Mouse (Mus musculus) midbrain, embryonic 11.5 days (tissue): ENCODE data around the gene Rad51ap2. TPM values are rescaled to one million over a fixed set of nuclear protein-coding genes. Genes with fewer than 3 reads are reported as not detected.
A peak's percentile ranks its signal among the peaks of the same experiment; 100 is the strongest.

Source experiments
- ATAC-seq: fragments of 200-750 bp; cut with Nextera tagmentation; 2 replicates; pipeline ENCODE4 v1.8.0; 2017; ENCODE audit warnings: moderate TSS enrichment, moderate library complexity; ENCODE audit not compliant: low FRiP score
- DNase-seq: peaks from one replicate; pipeline ENCODE4 v3.0.0; 2015; ENCODE audit warnings: low spot score; ENCODE audit errors: missing footprints
- H3K27ac ChIP-seq: fragments of 300-500 bp; sonication (generic); 2 replicates; pipeline ENCODE4 v1.5.1; 2014; ENCODE audit warnings: low read depth, low read length
- H3K27me3 ChIP-seq: fragments of 300-500 bp; sonication (generic); 2 replicates; pipeline ENCODE4 v1.6.1; 2014; ENCODE audit warnings: mild to moderate bottlenecking, low read length, moderate library complexity, mixed read lengths; ENCODE audit not compliant: control insufficient read depth, insufficient read depth
- H3K36me3 ChIP-seq: fragments of 300-500 bp; sonication (generic); 2 replicates; pipeline ENCODE4 v1.6.1; 2014; ENCODE audit warnings: mild to moderate bottlenecking, low read length, moderate library complexity, mixed read lengths; ENCODE audit not compliant: control insufficient read depth, insufficient read depth
- H3K4me1 ChIP-seq: fragments of 300-500 bp; sonication (generic); 2 replicates; pipeline ENCODE4 v1.6.1; 2014; ENCODE audit warnings: low read length; ENCODE audit not compliant: control insufficient read depth, insufficient read depth
- H3K4me2 ChIP-seq: fragments of 300-500 bp; sonication (generic); 2 replicates; pipeline ENCODE4 v1.6.1; 2014; ENCODE audit warnings: mild to moderate bottlenecking, moderate library complexity
- H3K4me3 ChIP-seq: fragments of 300-500 bp; sonication (generic); 2 replicates; pipeline ENCODE4 v1.5.1; 2014; ENCODE audit warnings: low read depth, low read length
- H3K9ac ChIP-seq: fragments of 300-500 bp; sonication (generic); 2 replicates; pipeline ENCODE4 v1.6.1; 2014; ENCODE audit warnings: low read length
- H3K9me3 ChIP-seq: fragments of 300-500 bp; sonication (generic); 2 replicates; pipeline ENCODE4 v1.6.1; 2016; ENCODE audit warnings: low read length; ENCODE audit not compliant: control insufficient read depth
- WGBS: fragments of 180-500 bp; shearing (Covaris S2); extraction: QIAGEN DNeasy Blood & Tissue Kit; methylation state at CpG from one replicate; pipeline ENCODE4 v1.1.7; 2014; 5-methylcytosine and 5-hydroxymethylcytosine counted together
- polyA plus RNA-seq: library from polyadenylated mRNA; unstranded; fragments of >200 nt; fragmentation: Nextera tagmentation; extraction: Ambion mirVana; gene quantifications from 2 replicates; pipeline ENCODE4 v1.2.1, GENCODE M21; 2014

The Rad51ap2 gene
- polyA plus RNA-seq, 1 experiment from 2014 or later = 0.42 TPM

- ATAC-seq (peak; percentile 96), DNase-seq (peak; percentile 97)
- no peaks in the 10 kb centered on the region for H3K36me3 ChIP-seq
- peak within 1 kb of the TSS; percentile 38 for H3K4me3 ChIP-seq
- H3K4me1 ChIP-seq = peaks cover 2% of the 10 kb centered on the region
- peak within 1 kb of the TSS; percentile 75 for H3K4me2 ChIP-seq
- H3K27ac ChIP-seq = no peak within 1 kb of the TSS
- H3K9ac ChIP-seq = peak within 1 kb of the TSS; percentile 37; the same call in 1 of the 2 replicates
- no peaks in the 10 kb centered on the region for H3K9me3 ChIP-seq
- H3K27me3 ChIP-seq = no peaks in the 10 kb centered on the region
- 5% methylated on average over 34 of the region's 34 CpGs for WGBS
These were observed 19.2 kb upstream of the Rad51ap2 start, which contains the start of gene Vsnl1 for GRCm38 (mm10) chr12:11436497-11437265. Vsnl1 (minus strand) TSS chr12:11436613.

- ATAC-seq = peak; percentile 58
- H3K9me3 ChIP-seq = no peaks in the 10 kb centered on the region
- H3K9ac ChIP-seq = no peak overlapping the region
- peak; percentile 97 for DNase-seq
- H3K36me3 ChIP-seq = no peaks in the 10 kb centered on the region
- H3K4me2 ChIP-seq = peak overlapping the region; percentile 75
- WGBS = 16% methylated on average over 17 of the region's 17 CpGs
- peaks cover 2% of the 10 kb centered on the region for H3K4me1 ChIP-seq
- H3K27ac ChIP-seq = no peak overlapping the region
- peak overlapping the region; percentile 14 for H3K4me3 ChIP-seq
- no peaks in the 10 kb centered on the region for H3K27me3 ChIP-seq
These were observed 18.5 kb upstream of the Rad51ap2 start for GRCm38 (mm10) chr12:11437266-11437906.

- DNase-seq = peak; percentile 81
- ATAC-seq = peak; percentile 39
- no peaks in the 10 kb centered on the region for H3K9me3 ChIP-seq
- no peak overlapping the region for H3K4me3 ChIP-seq
- no peak overlapping the region for H3K9ac ChIP-seq
- peak overlapping the region; percentile 75 for H3K4me2 ChIP-seq
- H3K27ac ChIP-seq = no peak overlapping the region
- H3K27me3 ChIP-seq = no peaks in the 10 kb centered on the region
- H3K4me1 ChIP-seq = peaks cover 2% of the 10 kb centered on the region
- H3K36me3 ChIP-seq = no peaks in the 10 kb centered on the region
- WGBS = 28% methylated on average over 23 of the region's 23 CpGs
These were observed 17.9 kb upstream of the Rad51ap2 start for GRCm38 (mm10) chr12:11437907-11438447.

GRCm38 (mm10) chr12:11454146-11454545, 1.7 kb upstream of the Rad51ap2 start:
- Histone ChIP-seq H3K4me1 (no peaks in the 10 kb centered on the region), H3K9ac (no peak overlapping the region), H3K27ac (no peak overlapping the region), H3K27me3 (no peaks in the 10 kb centered on the region), H3K4me3 (no peak overlapping the region), H3K9me3 (no peaks in the 10 kb centered on the region), H3K36me3 (no peaks in the 10 kb centered on the region), H3K4me2 (no peak overlapping the region)
- DNase-seq (no peak), ATAC-seq (no peak)
- WGBS = 69% methylated on average over 5 of the region's 5 CpGs

- H3K9ac ChIP-seq = peak overlapping the region; percentile 63
- H3K27ac ChIP-seq = no peak overlapping the region
- H3K4me3 ChIP-seq = peak overlapping the region; percentile 51
- 4% methylated on average over 11 of the region's 11 CpGs for WGBS
- H3K4me2 ChIP-seq = peak overlapping the region; percentile 82
- DNase-seq = peak; percentile 94
- H3K36me3 ChIP-seq = no peaks in the 10 kb centered on the region
- no peak for ATAC-seq
- no peaks in the 10 kb centered on the region for H3K9me3 ChIP-seq
- H3K4me1 ChIP-seq = no peaks in the 10 kb centered on the region
- no peaks in the 10 kb centered on the region for H3K27me3 ChIP-seq
These were observed 334 bp downstream of the Rad51ap2 start for GRCm38 (mm10) chr12:11456213-11456612.

GRCm38 (mm10) chr12:11456632-11457031, 753 bp downstream of the Rad51ap2 start:
- no peak overlapping the region for H3K27ac ChIP-seq
- H3K9me3 ChIP-seq = no peaks in the 10 kb centered on the region
- DNase-seq = no peak
- H3K4me3 ChIP-seq = no peak overlapping the region
- H3K27me3 ChIP-seq = no peaks in the 10 kb centered on the region
- no peak overlapping the region for H3K9ac ChIP-seq
- no peak overlapping the region for H3K4me2 ChIP-seq
- no peaks in the 10 kb centered on the region for H3K4me1 ChIP-seq
- 84% methylated on average over 4 of the region's 4 CpGs for WGBS
- no peaks in the 10 kb centered on the region for H3K36me3 ChIP-seq
- ATAC-seq = no peak

Other genes with a start within 250 kb of the Rad51ap2 start
- not detected in 2 replicates for gene Msgn1, start 247.1 kb upstream of the Rad51ap2 start, polyA plus RNA-seq
- 14.2 and 20.1 TPM in 2 replicates for gene Gen1, start 190.3 kb upstream of the Rad51ap2 start, polyA plus RNA-seq
- 134 and 143 TPM in 2 replicates for gene Smc6, start 190.2 kb upstream of the Rad51ap2 start, polyA plus RNA-seq
- 1.3 and 2.5 TPM in 2 replicates for gene Vsnl1, start 19.5 kb upstream of the Rad51ap2 start, polyA plus RNA-seq